Mouse (Mus musculus) layer of hippocampus, adult 18-20 months (tissue): ENCODE measurements around the gene Slc38a2. TPM values are rescaled to one million over a fixed set of nuclear protein-coding genes. Genes with fewer than 3 reads are reported as not detected.

ENCODE experiments used
- DNase-seq, 2 experiments: peaks; one replicate each; pipeline ENCODE4 v3.0.0; 2022; ENCODE audit warnings: low spot score in 2 of 2
- total RNA-seq, 2 experiments: library from RNA; stranded (reverse); gene quantifications; 2 replicates each; pipeline ENCODE4 v1.2.3; 2021

Gene Slc38a2
- total RNA-seq, 2 experiments from 2014 or later: 85.1 to 88.2 TPM

- DNase-seq: no peak
Measured at GRCm38 (mm10) chr15:96669721-96670120, 29.8 kb downstream of the Slc38a2 start.

DNA sequence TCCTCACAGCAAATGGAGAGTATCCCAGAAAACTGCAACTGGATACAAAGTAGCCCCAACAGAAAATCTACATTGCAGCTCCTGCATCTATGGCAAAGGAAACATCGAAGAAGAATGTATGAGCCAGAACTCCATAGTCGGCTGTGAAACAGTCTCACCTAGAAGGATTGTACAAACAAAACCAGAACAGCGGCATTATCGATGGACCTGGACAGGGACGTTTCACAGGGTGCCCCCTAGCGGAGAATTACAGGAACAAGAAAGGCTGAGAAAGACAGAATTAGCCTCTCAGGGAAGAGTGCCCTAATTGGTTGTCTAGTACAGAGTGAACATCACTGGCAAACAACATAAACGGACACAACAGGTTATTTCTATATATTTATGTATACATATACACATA, 32.9 kb downstream of the Slc38a2 start:
- DNase-seq: peak; percentile 45 to 81

DNA sequence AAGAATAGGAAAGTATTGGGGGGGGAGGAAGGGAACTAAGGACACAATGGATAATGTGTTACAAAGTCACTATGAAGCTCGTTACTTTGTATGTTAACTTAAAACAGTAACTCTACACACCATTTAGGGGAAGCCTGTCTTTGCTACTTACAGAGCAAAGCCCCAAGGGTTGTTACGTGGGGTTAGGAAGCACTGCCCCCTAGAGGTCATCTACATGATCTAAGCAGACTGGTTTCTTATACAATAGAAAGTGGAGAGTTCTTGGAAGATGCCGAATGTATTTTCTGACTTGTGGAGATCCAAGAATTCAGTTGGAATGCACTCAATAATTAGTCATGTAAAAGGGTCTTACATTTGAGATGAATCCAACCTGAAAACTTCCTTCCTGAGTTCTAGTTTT, 33.6 kb downstream of the Slc38a2 start:
- DNase-seq: peak; percentile 58 to 91

- DNase-seq: no peak
Measured at GRCm38 (mm10) chr15:96660590-96661141, 38.9 kb downstream of the Slc38a2 start.

- DNase-seq: no peak
Measured at GRCm38 (mm10) chr15:96658275-96658602, 41.3 kb downstream of the Slc38a2 start.

- no peak for DNase-seq
Measured at GRCm38 (mm10) chr15:96657576-96658274, 41.8 kb downstream of the Slc38a2 start.

GRCm38 (mm10) chr15:96655514-96655913, 44.0 kb downstream of the Slc38a2 start:
- no peak for DNase-seq

- no peak for DNase-seq
Measured at GRCm38 (mm10) chr15:96654714-96655113, 44.8 kb downstream of the Slc38a2 start.

DNA sequence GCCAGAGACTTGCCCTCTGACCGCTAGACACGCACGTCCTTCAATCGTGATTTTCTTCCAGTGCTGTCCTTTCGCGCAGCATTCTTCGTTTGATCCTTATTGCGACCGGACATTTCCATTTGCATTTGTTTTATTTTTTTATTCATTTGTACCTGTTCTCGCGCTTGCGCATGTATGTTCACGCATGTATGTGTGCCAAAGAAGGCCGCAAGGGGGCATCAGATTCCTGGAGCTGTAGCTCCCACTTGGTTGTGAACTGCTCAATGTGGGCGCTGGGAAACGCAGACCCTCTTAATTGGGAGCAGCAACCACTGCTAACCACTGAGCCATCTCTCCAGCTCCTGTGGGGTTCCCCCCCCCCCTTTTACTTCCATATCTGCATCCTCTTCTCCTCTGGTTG, 46.5 kb downstream of the Slc38a2 start:
- no peak for DNase-seq

DNA sequence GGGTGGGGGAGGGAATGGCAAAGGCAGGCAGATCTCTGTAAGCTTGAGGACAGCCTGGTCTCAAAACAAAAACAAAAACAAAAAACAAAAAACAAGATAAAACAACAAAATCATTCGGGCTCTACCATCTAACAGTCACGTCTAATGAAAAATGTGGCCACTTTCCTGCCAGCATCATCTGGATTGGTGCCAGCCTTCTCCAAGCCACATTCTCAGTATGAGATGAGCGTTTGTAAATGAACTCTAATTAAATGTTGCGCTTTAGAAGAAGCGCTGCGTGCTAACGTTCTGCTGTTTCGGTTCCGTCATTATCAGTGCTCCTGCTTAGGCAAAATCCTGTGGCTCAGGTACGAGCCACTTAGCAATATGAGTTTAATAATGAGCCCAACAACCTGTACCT, 47.0 kb downstream of the Slc38a2 start:
- DNase-seq: peak in 1 of 2 experiments; percentile 52

- no peak for DNase-seq
Measured at GRCm38 (mm10) chr15:96647376-96647775, 52.2 kb downstream of the Slc38a2 start.

GRCm38 (mm10) chr15:96642436-96643405, 56.8 kb downstream of the Slc38a2 start, which contains the start of gene Slc38a1:
Gene Slc38a1 (minus strand): TSS chr15:96642913.
- DNase-seq: peak; percentile 30 to 49

DNA sequence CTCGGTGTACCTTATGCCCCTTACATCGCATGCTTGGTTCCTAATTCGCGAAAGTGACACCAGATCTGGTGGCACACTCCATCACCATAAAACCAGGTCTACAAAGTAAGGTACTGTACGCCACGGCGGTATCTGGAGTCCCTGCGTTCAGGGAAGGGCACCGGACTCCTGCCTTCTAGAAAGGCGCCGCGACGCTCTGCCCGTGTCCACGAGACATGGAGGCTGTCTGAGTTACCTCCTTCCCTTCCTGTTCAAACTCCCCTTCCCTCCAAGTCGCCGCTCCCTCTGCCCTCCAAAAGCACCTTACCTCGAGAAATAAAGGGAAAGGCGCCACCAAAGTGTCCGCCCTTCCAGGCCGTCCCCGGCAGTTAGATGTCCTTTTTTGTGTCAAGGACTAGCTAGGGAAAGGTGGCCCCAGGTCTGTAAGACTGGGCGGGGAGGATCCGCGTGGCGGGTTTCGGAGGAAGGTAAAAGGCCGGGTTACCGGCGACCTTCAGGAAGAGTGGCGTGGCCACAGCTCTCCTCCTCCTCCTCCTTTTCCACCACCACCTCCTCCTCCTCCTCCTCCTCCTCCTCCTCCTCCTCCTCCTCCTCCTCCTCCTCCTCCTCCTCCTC, 57.6 kb downstream of the Slc38a2 start:
- DNase-seq: peak; percentile 11 to 33

GRCm38 (mm10) chr15:96641111-96641820, 58.3 kb downstream of the Slc38a2 start:
- DNase-seq: peak; percentile 61 to 74

DNA sequence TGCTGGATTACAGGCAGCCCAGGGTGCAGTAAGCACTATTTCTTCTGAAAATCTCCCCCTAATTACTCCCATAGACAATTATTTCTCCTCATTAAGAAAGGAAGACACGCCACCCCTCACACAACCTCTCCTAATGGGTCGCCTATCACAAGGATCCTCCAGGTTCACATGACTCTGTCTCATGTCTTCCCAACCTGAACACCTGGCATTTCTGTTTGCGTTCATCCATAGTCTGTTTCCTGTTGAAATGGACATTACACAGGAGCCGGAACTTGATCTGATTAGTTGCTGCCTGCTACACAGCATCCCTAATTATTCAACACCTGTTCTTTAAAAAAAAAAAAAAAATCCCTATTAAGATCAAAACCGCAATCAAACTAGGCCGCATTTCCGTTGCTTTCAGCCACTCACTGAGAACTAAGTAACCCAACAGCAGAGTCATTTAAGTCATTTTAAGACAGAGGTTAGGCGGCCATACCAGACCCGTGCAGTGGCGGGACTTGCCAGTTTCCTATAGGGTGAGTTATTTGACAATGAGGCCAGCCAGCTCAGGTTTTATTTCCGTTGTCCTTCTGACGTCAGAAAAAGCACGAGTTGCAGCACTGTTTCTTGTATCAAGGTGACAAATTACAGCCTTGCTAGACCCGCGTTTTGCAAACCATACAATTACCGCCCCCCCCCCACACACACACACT, 59.1 kb downstream of the Slc38a2 start:
- peak in 1 of 2 experiments; percentile 30 for DNase-seq

DNA sequence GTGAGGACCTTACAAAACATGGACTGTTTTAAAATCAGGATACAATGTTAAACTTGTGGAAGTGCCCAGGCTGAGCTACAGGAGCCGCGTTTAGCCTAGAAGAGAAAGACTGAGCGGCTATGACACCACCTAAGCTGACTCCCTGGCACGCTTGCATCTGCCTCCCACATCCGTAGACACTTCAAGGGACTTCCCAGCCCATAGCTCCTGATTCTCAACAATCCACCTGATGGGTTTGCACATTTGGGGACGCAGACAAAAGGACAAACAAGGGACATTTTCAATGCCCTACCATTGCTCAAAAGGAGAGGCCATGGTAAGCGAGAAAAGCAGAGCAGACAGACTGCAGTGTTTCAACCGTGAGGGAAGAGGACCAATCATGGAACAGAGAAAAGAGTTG, 59.9 kb downstream of the Slc38a2 start:
- DNase-seq: no peak

DNA sequence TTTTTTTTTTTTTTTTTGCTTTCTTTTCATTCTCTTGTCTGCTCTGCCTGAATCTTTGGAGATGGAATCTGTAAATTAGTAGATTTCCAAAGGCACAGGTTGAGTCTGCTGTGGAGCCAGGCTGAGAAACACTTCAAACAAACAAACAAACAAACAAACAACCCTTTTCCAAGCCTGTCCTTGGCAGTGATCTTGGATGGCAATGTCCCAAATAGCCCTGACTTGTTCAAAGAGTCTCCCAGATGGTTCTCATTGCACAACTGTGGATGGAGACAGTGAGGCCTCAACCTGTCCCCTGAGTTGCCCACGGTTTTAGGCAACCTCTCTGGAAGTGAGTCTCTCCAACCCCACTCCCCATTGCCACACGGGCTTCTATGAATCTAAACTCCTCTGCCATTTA, 60.9 kb downstream of the Slc38a2 start:
- no peak for DNase-seq

GRCm38 (mm10) chr15:96638173-96638572, 61.4 kb downstream of the Slc38a2 start:
- DNase-seq: no peak
